Mouse (Mus musculus): ENCODE measurements around the gene Slc25a28. TPM values are rescaled to one million over a fixed set of nuclear protein-coding genes. Genes with fewer than 3 reads are reported as not detected.

Slc25a28 gene
- polyA plus RNA-seq, 1 experiment from 2014 or later: 13.3 TPM

DNA sequence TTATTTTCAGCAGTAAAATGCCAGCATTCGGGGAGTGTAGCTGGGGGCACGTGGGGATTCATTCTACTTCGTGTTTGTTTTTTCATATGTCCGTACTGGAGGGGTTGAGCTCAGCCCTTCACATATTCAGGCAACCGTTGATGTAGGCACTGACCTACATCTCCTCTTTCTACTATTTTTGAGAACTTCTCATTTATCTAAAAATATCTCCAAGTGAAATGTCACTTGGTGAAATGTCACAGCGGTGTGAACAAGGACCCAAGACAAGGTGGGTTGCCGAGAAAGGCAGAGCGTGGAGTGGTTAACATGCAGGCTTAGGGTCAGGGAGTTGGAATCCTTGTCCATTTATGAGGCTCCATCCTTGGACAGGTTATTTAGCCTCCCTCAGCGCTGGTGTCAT is 27.4 kb downstream of the Slc25a28 start:
- WGBS: 76% methylated on average over 9 of the region's 9 CpGs
- Histone ChIP-seq H3K27ac (ENCODE audit: low read length) (no peak overlapping the region), H3K9me3 (ENCODE audit: low read length) (no peaks in the 10 kb centered on the region), H3K27me3 (replicated peaks; ENCODE audit: insufficient read depth, low read length) (no peaks in the 10 kb centered on the region), H3K9ac (replicated peaks; ENCODE audit: low read depth) (no peak overlapping the region), H3K4me2 (replicated peaks; ENCODE audit: low read depth, low read length) (no peak overlapping the region), H3K36me3 (ENCODE audit: insufficient read depth, low read length) (no peaks in the 10 kb centered on the region), H3K4me1 (ENCODE audit: insufficient read depth, low read depth, low read length) (no peaks in the 10 kb centered on the region), H3K4me3 (ENCODE audit: low read depth, low read length) (no peak overlapping the region)
- no peak for DNase-seq (ENCODE audit: low spot score)
- TF ChIP-seq CTCF (IDR thresholded peaks at IDR 0.05) (no peak), EP300 (IDR thresholded peaks at IDR 0.05) (no peak)
- ATAC-seq: no peak

DNA sequence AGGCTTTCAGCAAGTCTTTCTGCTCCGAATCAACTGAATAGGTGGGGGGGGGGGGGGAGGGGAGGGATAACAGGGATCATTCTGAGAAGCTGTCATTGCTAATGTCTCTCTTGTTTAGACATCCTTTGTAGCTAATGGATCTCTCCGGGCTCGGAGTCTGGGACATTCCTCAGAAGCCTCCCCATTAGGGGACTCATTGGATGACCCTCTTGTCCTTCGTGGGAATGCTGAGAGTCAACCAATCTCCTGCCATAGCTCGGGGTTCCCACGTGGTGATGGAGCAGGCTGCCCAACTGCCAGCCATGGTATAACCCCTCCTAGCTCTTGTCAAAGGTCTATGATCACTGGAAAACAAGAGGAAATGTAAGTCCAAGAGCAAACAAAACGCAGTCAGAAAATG is 27.8 kb downstream of the Slc25a28 start:
- ATAC-seq: no peak
- H3K9ac ChIP-seq (replicated peaks; ENCODE audit: low read depth): no peak overlapping the region
- 32% methylated on average over 7 of the region's 7 CpGs for WGBS

DNA sequence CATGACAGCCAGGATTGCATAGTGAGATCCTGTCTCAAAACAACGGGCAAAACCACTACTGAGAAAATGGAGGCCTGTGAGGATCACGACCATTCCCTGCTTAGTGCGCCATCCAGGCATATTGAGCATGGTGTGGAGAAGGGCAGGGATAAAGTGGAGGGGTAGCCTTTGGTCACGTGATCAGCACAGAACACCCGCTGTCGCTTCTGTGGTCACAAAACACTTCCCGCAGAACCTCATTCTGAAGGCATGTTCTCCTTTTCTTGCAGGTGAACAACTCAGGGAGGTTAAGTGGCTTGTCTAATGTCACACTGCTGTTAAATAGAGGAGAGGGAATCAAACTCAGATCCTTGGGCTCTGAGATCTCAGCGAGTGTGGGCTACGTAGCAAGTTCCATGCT is 29.2 kb downstream of the Slc25a28 start:
- 88% methylated on average over 9 of the region's 9 CpGs for WGBS
- Histone ChIP-seq H3K9me3 (ENCODE audit: low read length) (no peaks in the 10 kb centered on the region), H3K4me2 (replicated peaks; ENCODE audit: low read depth, low read length) (no peak overlapping the region), H3K36me3 (ENCODE audit: insufficient read depth, low read length) (no peaks in the 10 kb centered on the region), H3K9ac (replicated peaks; ENCODE audit: low read depth) (no peak overlapping the region), H3K27ac (ENCODE audit: low read length) (no peak overlapping the region), H3K4me3 (ENCODE audit: low read depth, low read length) (no peak overlapping the region), H3K4me1 (ENCODE audit: insufficient read depth, low read depth, low read length) (no peaks in the 10 kb centered on the region), H3K27me3 (replicated peaks; ENCODE audit: insufficient read depth, low read length) (no peaks in the 10 kb centered on the region)
- ATAC-seq (no peak), DNase-seq (ENCODE audit: low spot score) (no peak)
- no peak for TF ChIP-seq EP300 (IDR thresholded peaks at IDR 0.05)
- TF ChIP-seq CTCF (IDR thresholded peaks at IDR 0.05): no peak

More for the DNA sequence above, 27.8 kb downstream of the Slc25a28 start:
- Histone ChIP-seq H3K4me2 (replicated peaks; ENCODE audit: low read depth, low read length) (no peak overlapping the region), H3K27me3 (replicated peaks; ENCODE audit: insufficient read depth, low read length) (no peaks in the 10 kb centered on the region), H3K4me1 (ENCODE audit: insufficient read depth, low read depth, low read length) (no peaks in the 10 kb centered on the region), H3K4me3 (ENCODE audit: low read depth, low read length) (no peak overlapping the region), H3K27ac (ENCODE audit: low read length) (no peak overlapping the region), H3K9me3 (ENCODE audit: low read length) (no peaks in the 10 kb centered on the region), H3K36me3 (ENCODE audit: insufficient read depth, low read length) (no peaks in the 10 kb centered on the region)
- no peak for DNase-seq (ENCODE audit: low spot score)
- TF ChIP-seq EP300 (IDR thresholded peaks at IDR 0.05) (no peak), CTCF (IDR thresholded peaks at IDR 0.05) (no peak)

DNA sequence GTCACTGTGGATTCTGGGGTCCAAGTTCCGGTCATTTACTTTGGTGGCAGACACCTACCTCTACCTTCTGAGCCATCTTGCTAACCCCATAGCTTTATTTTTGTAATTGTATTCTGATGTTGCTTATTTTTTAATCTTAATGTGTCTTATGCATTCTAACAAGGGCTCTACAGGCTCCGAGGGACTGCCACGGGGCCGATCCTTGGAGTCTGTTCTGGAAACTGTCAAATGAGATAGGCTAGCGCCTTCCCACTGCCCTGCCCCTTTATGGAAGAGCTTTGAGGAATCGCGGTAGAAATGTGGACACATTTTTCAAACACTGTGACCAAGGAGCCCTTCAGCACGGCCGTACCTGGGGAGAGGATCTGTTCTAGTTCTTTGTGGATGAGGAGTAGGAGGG is 31.8 kb downstream of the Slc25a28 start:
- Histone ChIP-seq H3K36me3 (ENCODE audit: insufficient read depth, low read length) (no peaks in the 10 kb centered on the region), H3K9ac (replicated peaks; ENCODE audit: low read depth) (no peak overlapping the region), H3K4me1 (ENCODE audit: insufficient read depth, low read depth, low read length) (no peaks in the 10 kb centered on the region), H3K4me2 (replicated peaks; ENCODE audit: low read depth, low read length) (no peak overlapping the region), H3K9me3 (ENCODE audit: low read length) (no peaks in the 10 kb centered on the region), H3K4me3 (ENCODE audit: low read depth, low read length) (no peak overlapping the region), H3K27ac (ENCODE audit: low read length) (no peak overlapping the region), H3K27me3 (replicated peaks; ENCODE audit: insufficient read depth, low read length) (no peaks in the 10 kb centered on the region)
- no peak for TF ChIP-seq EP300 (IDR thresholded peaks at IDR 0.05)
- no peak for TF ChIP-seq CTCF (IDR thresholded peaks at IDR 0.05)
- WGBS: 75% methylated on average over 9 of the region's 9 CpGs
- DNase-seq (ENCODE audit: low spot score): no peak
- no peak for ATAC-seq

- Histone ChIP-seq H3K4me1 (ENCODE audit: insufficient read depth, low read depth, low read length) (no peaks in the 10 kb centered on the region), H3K27me3 (replicated peaks; ENCODE audit: insufficient read depth, low read length) (no peaks in the 10 kb centered on the region), H3K4me3 (ENCODE audit: low read depth, low read length) (no peak overlapping the region), H3K9ac (replicated peaks; ENCODE audit: low read depth) (no peak overlapping the region), H3K4me2 (replicated peaks; ENCODE audit: low read depth, low read length) (no peak overlapping the region), H3K36me3 (ENCODE audit: insufficient read depth, low read length) (no peaks in the 10 kb centered on the region), H3K9me3 (ENCODE audit: low read length) (no peaks in the 10 kb centered on the region), H3K27ac (ENCODE audit: low read length) (no peak overlapping the region)
- WGBS: 41% methylated on average over 11 of the region's 11 CpGs
- ATAC-seq (peak; percentile 61), DNase-seq (ENCODE audit: low spot score) (peak; percentile 76)
- TF ChIP-seq EP300 (IDR thresholded peaks at IDR 0.05): no peak
- TF ChIP-seq CTCF (IDR thresholded peaks at IDR 0.05): no peak
These were observed 32.8 kb downstream of the Slc25a28 start for GRCm38 (mm10) chr19:43641833-43642232.

- DNase-seq (ENCODE audit: low spot score) (peak; percentile 94), ATAC-seq (peak; percentile 96)
- Histone ChIP-seq H3K4me3 (ENCODE audit: low read depth, low read length) (no peak overlapping the region), H3K9me3 (ENCODE audit: low read length) (no peaks in the 10 kb centered on the region), H3K4me2 (replicated peaks; ENCODE audit: low read depth, low read length) (no peak overlapping the region), H3K27me3 (replicated peaks; ENCODE audit: insufficient read depth, low read length) (no peaks in the 10 kb centered on the region), H3K36me3 (ENCODE audit: insufficient read depth, low read length) (no peaks in the 10 kb centered on the region), H3K4me1 (ENCODE audit: insufficient read depth, low read depth, low read length) (no peaks in the 10 kb centered on the region), H3K9ac (replicated peaks; ENCODE audit: low read depth) (no peak overlapping the region), H3K27ac (ENCODE audit: low read length) (no peak overlapping the region)
- peak; percentile 95 for TF ChIP-seq CTCF (IDR thresholded peaks at IDR 0.05)
- no peak for TF ChIP-seq EP300 (IDR thresholded peaks at IDR 0.05)
- 22% methylated on average over 12 of the region's 12 CpGs for WGBS
These were observed 44.0 kb downstream of the Slc25a28 start for GRCm38 (mm10) chr19:43630466-43631251.
